Mouse (Mus musculus) gastrocnemius, adult 2 months (tissue): ENCODE results near the gene Slc25a18. TPM values are rescaled to one million over a fixed set of nuclear protein-coding genes. Genes with fewer than 3 reads are reported as not detected.
A peak's percentile ranks its signal among the peaks of the same experiment; 100 is the strongest.

Experiments
- DNase-seq: peaks from one replicate; pipeline ENCODE4 v3.0.0; 2022
- H3K27ac ChIP-seq: fragments of 200-600 bp; 2 replicates; pipeline ENCODE4 v1.8.1; 2022; ENCODE audit warnings: mild to moderate bottlenecking
- H3K4me3 ChIP-seq: fragments of 200-600 bp; 2 replicates; pipeline ENCODE4 v1.8.1; 2022; ENCODE audit warnings: mild to moderate bottlenecking, moderate library complexity
- CTCF ChIP-seq: fragments of 200-600 bp; IDR thresholded peaks from 2 replicates; pipeline ENCODE4 v1.8.1; 2022; ENCODE audit warnings: antibody characterized with exemption, mild to moderate bottlenecking, moderate library complexity
- intact Hi-C: fragments of 180-260 bp; cut with DNase I; formaldehyde crosslinking; loops from one replicate; pipeline ENCODE4 v1.15.1; 2025
- long read RNA-seq, 2 experiments: library from polyadenylated mRNA; stranded (forward); transcript quantifications; one replicate each; pipeline ENCODE4 v2.0.0; 2021
- total RNA-seq, 2 experiments: library from RNA; stranded (reverse); gene quantifications; 2 replicates each; pipeline ENCODE4 v1.2.3; 2021

Slc25a18 gene
- under 1 TPM; 0.13 to 0.20 TPM for total RNA-seq
- long read RNA-seq, experiment 1: 0 reads
- long read RNA-seq, experiment 2: 0 reads

DNA sequence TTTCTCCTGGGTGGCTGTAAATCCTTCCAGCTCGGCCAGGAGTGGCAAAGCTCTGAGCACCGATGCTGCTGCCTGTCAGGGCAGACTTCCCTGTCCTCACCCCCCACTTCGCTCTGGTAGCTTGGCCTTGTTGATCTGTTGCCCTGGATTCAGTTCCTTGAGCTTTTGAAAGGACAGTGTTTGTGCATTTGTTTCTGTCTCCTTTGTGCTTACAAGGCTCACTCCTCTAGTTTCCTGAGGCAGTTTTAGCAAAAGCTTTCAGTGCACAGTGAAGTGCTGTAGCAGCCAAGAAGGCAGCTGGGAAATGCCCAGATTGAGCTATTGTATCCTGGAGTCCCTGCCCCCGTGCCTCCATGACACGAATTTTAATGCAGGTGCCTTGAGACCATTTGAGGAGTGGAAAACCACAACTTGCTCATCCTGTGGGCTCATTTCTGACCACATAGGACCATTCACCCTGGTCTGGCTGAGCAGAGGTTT lies at the start of gene Slc25a18:
Slc25a18 (plus strand) TSS at position 430 of the 480 bp plus-strand sequence.
- Histone ChIP-seq H3K4me3 (no peak within 1 kb of the TSS), H3K27ac (no peak within 1 kb of the TSS; the same call in 1 of the 2 replicates)
- no peak for TF ChIP-seq CTCF
- intact Hi-C loops: no loop called here
- DNase-seq: no peak

DNA sequence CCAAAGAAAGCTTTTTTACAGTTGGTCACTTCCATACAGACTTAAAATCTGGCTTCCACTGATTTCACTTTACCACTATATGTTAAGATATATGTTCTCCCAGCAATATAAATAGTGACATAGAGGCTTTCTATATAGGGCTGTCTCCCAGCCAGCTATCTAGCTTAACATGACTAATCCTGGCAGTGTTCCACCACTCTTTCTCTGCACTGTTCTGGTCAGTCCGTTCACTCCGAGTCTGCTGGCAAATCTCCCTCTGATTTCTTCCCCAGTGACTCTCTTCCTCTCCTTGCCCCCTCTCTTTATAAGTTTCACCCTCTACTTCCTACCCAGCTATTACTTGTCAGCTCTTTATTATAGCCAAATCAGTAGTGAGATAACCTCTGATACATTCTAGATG lies 47.4 kb upstream of the Slc25a18 start:
- no peak for DNase-seq
- no peak for TF ChIP-seq CTCF
- H3K27ac ChIP-seq: no peak overlapping the region
- intact Hi-C loops: no loop called here
- H3K4me3 ChIP-seq: no peak overlapping the region

DNA sequence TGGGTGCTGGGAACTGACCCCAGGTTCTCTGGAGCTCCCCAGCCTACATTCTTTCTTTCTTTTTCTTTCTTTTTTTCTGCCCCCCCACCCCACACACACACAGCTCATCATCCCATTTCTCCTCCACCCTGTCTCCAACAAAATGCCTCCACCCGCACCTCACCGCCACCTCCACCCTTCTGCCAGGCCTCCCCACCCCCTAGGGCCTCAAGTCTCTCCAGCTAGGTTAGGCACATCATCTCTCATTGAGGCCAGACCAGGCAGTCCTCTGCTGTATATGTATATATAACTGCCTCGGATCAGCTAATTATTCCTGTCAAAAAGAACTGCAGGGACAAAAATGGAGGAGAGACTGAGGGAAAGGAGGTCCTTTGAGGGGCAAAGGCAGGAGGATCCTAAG lies 37.4 kb upstream of the Slc25a18 start:
- no peak overlapping the region for H3K4me3 ChIP-seq
- DNase-seq: no peak
- no peak for TF ChIP-seq CTCF
- intact Hi-C loops: loop anchor here (1.0 to 5.0 kb wide), 3 partner anchors 139 to 197 kb away; no protein-coding TSS in a partner anchor
- no peak overlapping the region for H3K27ac ChIP-seq

- TF ChIP-seq CTCF: peak; percentile 86
- H3K27ac ChIP-seq: no peak overlapping the region
- DNase-seq: no peak
- intact Hi-C loops: loop anchor here (1.0 to 5.0 kb wide), 3 partner anchors 139 to 197 kb away; no protein-coding TSS in a partner anchor
- H3K4me3 ChIP-seq: no peak overlapping the region
These were observed 36.8 kb upstream of the Slc25a18 start for GRCm38 (mm10) chr6:120736566-120736965.

- intact Hi-C loops: no loop called here
- TF ChIP-seq CTCF: no peak
- Histone ChIP-seq H3K27ac (no peak overlapping the region), H3K4me3 (no peak overlapping the region)
- no peak for DNase-seq
These were observed 30.2 kb upstream of the Slc25a18 start for GRCm38 (mm10) chr6:120743130-120743529.

DNA sequence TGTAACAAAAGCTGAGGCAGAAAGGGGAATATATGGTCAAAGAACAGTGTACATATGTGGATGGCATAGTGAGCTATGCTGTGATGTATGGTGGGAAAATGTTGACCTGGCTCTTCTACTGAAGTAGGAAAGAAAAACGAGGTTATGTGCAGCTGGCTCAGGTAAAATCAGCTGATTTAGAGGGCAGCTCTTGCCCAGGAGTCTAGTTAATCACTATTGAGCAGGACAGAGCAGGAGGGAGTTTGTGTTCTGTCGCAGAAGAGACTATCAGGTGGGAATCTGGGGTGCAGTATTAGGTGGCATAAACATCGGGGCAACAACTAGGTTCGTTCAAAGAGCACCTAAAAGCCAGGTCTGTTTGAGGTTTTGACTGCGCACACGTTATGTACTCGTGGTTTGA lies 29.1 kb upstream of the Slc25a18 start:
- no peak for DNase-seq
- TF ChIP-seq CTCF: no peak
- H3K4me3 ChIP-seq: no peak overlapping the region
- intact Hi-C loops: no loop called here
- H3K27ac ChIP-seq: no peak overlapping the region

DNA sequence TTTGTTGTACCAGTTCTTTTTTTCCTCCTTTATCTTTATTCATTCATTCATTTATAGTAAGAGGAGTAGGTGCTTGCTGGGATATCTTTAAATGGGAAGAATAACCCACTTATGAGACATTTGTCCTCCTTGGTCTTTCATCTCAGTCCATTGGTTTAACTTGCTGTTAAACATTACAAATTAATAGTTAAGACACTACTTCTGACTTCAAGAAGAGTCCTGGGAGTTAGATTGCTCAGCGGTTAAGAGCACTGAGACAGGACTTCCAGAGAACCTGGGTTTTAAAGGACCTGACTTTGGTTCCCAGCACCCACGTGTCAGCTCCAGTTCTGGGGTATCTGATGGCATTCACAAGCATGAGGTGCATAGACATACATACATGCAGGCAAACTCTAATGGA lies 27.0 kb upstream of the Slc25a18 start:
- no peak for DNase-seq
- H3K27ac ChIP-seq: no peak overlapping the region
- H3K4me3 ChIP-seq: no peak overlapping the region
- no peak for TF ChIP-seq CTCF
- intact Hi-C loops: no loop called here

DNA sequence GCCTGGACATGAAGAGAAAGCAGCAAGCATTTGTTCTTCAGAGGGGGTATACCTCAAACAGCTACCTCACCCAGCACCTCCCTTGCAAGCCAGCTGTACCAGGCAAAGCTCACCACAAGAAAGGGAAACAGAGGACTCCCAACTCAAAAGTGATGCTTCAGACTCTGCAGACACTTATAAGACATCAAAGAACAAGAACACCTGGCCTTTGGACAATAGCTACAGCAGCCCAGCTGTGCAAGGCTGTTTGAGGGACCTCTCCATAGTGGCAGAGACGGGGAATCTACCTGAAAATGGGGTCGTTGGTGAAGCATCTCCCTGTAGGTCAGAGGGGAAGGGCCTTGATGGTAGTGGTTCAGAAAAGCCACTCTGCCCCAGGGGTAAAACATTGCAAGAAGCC lies 12.2 kb upstream of the Slc25a18 start:
- DNase-seq: no peak
- intact Hi-C loops: loop anchor here (10.0 kb wide), 1 partner anchor 356 kb away; no protein-coding TSS in a partner anchor
- no peak overlapping the region for H3K4me3 ChIP-seq
- no peak for TF ChIP-seq CTCF
- no peak overlapping the region for H3K27ac ChIP-seq

GRCm38 (mm10) chr6:120769972-120770371 lies 3.4 kb upstream of the Slc25a18 start:
- intact Hi-C loops: loop anchor here (10.0 kb wide), 1 partner anchor 365 kb away; no protein-coding TSS in a partner anchor
- DNase-seq: no peak
- H3K27ac ChIP-seq: no peak overlapping the region
- TF ChIP-seq CTCF: no peak
- H3K4me3 ChIP-seq: no peak overlapping the region

DNA sequence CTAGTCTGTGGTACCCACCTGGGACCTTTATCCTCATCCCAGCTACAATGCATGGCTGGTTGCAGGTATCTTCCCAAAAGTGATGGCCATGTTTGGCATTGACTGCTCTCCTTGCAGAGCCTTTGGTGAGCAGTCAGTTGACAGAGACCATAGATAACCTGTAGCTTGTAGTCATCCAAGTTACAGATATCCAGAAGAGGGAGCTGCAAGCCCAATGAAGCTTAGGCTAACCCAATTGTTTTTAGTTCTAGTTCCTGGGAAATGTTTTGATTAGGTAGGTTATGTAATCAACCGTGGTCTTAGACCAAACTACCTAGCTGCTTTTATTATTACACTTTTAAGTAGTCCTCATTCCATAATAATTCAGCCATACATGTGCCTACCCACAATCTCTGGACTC lies 2.0 kb upstream of the Slc25a18 start:
- TF ChIP-seq CTCF: peak; percentile 27; the same call in 1 of the 2 replicates
- no peak for DNase-seq
- Histone ChIP-seq H3K27ac (no peak overlapping the region), H3K4me3 (no peak overlapping the region)
- intact Hi-C loops: no loop called here

DNA sequence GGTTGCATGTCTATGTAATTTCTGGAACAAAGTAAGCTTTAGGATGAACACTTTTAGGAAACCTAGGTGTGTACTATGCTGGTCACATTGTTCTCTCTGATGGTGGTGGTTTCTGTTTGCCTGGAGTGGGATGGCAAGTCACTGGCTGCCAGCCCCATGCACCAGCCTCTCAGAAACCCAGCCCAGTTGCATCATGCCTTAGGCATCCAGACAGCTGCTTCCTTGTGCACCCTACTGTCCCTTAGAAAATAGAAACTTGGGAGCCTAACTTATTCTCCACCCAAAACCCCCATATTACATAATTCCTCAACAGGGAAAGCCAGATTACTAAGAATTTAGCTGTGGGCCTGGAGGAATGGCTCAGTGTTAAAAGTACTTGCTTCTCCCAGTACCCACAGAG lies 1.4 kb upstream of the Slc25a18 start:
- intact Hi-C loops: no loop called here
- peak; percentile 44 for DNase-seq
- Histone ChIP-seq H3K4me3 (no peak overlapping the region), H3K27ac (no peak overlapping the region; the same call in 1 of the 2 replicates)
- no peak for TF ChIP-seq CTCF

DNA sequence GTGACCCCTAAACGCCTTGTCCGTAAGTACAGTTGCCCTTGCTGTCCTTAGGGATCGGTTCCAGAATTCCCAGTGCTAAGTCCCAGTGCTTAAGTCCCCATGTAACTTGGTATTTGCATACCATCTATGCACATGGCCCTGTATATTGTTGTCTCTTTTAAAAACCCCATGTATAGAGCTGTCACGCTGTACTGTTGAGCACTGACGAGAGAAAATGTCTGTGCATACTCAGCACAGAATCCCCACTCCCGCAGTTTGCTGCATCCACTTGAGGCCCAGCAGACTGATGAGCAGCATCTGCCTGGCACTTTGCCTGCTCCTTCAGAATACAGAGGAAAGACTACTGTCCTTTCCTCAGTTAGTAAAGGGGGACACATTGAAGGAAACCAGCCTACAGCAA lies 385 bp downstream of the Slc25a18 start:
- TF ChIP-seq CTCF: no peak
- intact Hi-C loops: no loop called here

GRCm38 (mm10) chr6:120776286-120776685 lies 2.9 kb downstream of the Slc25a18 start:
- Histone ChIP-seq H3K27ac (no peak overlapping the region), H3K4me3 (no peak overlapping the region)
- no peak for DNase-seq
- no peak for TF ChIP-seq CTCF
- intact Hi-C loops: no loop called here

More for the DNA sequence above, 385 bp downstream of the Slc25a18 start:
- no peak for DNase-seq
- H3K27ac ChIP-seq: no peak overlapping the region
- no peak overlapping the region for H3K4me3 ChIP-seq

- Histone ChIP-seq H3K27ac (no peak overlapping the region), H3K4me3 (no peak overlapping the region)
- no peak for DNase-seq
- TF ChIP-seq CTCF: no peak
- intact Hi-C loops: no loop called here
These were observed 4.2 kb downstream of the Slc25a18 start for GRCm38 (mm10) chr6:120777533-120777932.
